Mouse (Mus musculus) spleen, adult 12 weeks (tissue): ENCODE data around the gene Crygn.

Source experiments
- DNase-seq: peaks from one replicate; pipeline ENCODE4 v3.0.0; 2022; ENCODE audit warnings: low spot score

Crygn gene

GRCm38 (mm10) chr5:24747533-24747932 is 10.3 kb downstream of the Crygn start:
- DNase-seq, result no peak

GRCm38 (mm10) chr5:24743956-24744355 is 13.9 kb downstream of the Crygn start:
- DNase-seq, result no peak

GRCm38 (mm10) chr5:24741172-24741885 is 16.5 kb downstream of the Crygn start:
- no peak for DNase-seq

- peak; percentile 10 for DNase-seq
Observed at GRCm38 (mm10) chr5:24739141-24739753, 18.6 kb downstream of the Crygn start.

GRCm38 (mm10) chr5:24738517-24738916 is 19.3 kb downstream of the Crygn start:
- no peak for DNase-seq

- DNase-seq, result no peak
Observed at GRCm38 (mm10) chr5:24737595-24737994, 20.2 kb downstream of the Crygn start.

GRCm38 (mm10) chr5:24733771-24734426 is 23.9 kb downstream of the Crygn start:
- no peak for DNase-seq

GRCm38 (mm10) chr5:24733134-24733533 is 24.7 kb downstream of the Crygn start:
- no peak for DNase-seq

GRCm38 (mm10) chr5:24730986-24731385 is 26.8 kb downstream of the Crygn start:
- DNase-seq, result no peak

- DNase-seq, result no peak
Observed at GRCm38 (mm10) chr5:24730488-24730871, 27.3 kb downstream of the Crygn start, which contains the start of gene Wdr86. Gene Wdr86 (minus strand): TSS chr5:24730727.

- no peak for DNase-seq
Observed at GRCm38 (mm10) chr5:24729797-24730487, 27.9 kb downstream of the Crygn start.

GRCm38 (mm10) chr5:24726901-24727836 is 30.6 kb downstream of the Crygn start:
- no peak for DNase-seq

- no peak for DNase-seq
Observed at GRCm38 (mm10) chr5:24725897-24726296, 31.9 kb downstream of the Crygn start.

- DNase-seq, result no peak
Observed at GRCm38 (mm10) chr5:24724805-24725204, 33.0 kb downstream of the Crygn start.

- DNase-seq, result no peak
Observed at GRCm38 (mm10) chr5:24724270-24724634, 33.6 kb downstream of the Crygn start.

- DNase-seq, result no peak
Observed at GRCm38 (mm10) chr5:24723527-24724269, 34.1 kb downstream of the Crygn start.

- no peak for DNase-seq
Observed at GRCm38 (mm10) chr5:24719852-24720251, 38.0 kb downstream of the Crygn start.

- DNase-seq, result no peak
Observed at GRCm38 (mm10) chr5:24718076-24718475, 39.7 kb downstream of the Crygn start.

GRCm38 (mm10) chr5:24713987-24714386 is 43.8 kb downstream of the Crygn start:
- no peak for DNase-seq

GRCm38 (mm10) chr5:24713199-24713598 is 44.6 kb downstream of the Crygn start:
- no peak for DNase-seq

GRCm38 (mm10) chr5:24711615-24712014 is 46.2 kb downstream of the Crygn start:
- DNase-seq, result no peak
